Mouse (Mus musculus) monocyte, adult 2 months (primary cell): ENCODE results near the gene Gm21312.
"Not testable (repeated sequence)": the region's sequence is repeated elsewhere in the genome, so short reads cannot be mapped to it uniquely, and the experiment has no call there.

ENCODE experiments used
- DNase-seq, 2 experiments: peaks; one replicate each; pipeline ENCODE4 v3.0.0; 2022; ENCODE audit warnings: low spot score in 2 of 2, low read depth in 1 of 2

Gene Gm21312

DNA sequence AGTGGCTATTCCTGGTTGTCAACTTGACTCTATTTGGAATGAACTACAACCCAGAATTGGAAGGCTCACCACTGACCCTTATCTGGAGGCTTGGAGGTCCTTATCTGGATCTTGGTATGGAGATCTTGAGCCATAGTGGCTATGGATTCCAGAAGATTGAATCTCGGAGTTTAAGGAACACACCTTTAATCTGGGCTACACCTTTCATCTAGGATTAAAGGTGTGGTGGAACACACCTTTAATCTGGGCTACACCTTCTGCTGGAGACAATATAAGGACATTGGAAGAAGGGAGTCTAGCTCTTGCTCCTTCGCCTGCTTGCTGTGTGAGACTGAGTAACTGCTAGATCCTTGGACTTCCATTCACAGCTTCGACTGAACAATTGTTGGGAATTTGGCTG, at the start of gene Gm21312:
Gene Gm21312 (plus strand): TSS at position 301 of the 400 bp plus-strand sequence.
- DNase-seq, result not testable (repeated sequence)

DNA sequence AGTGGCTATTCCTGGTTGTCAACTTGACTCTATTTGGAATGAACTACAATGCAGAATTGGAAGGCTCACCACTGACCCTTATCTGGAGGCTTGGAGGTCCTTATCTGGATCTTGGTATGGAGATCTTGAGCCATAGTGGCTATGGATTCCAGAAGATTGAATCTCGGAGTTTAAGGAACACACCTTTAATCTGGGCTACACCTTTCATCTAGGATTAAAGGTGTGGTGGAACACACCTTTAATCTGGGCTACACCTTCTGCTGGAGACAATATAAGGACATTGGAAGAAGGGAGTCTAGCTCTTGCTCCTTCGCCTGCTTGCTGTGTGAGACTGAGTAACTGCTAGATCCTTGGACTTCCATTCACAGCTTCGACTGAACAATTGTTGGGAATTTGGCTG, 34.1 kb upstream of the Gm21312 start, which contains the start of gene Gm21293:
Gene Gm21293 (plus strand): TSS at position 301 of the 400 bp plus-strand sequence.
- DNase-seq, result not testable (repeated sequence)

DNA sequence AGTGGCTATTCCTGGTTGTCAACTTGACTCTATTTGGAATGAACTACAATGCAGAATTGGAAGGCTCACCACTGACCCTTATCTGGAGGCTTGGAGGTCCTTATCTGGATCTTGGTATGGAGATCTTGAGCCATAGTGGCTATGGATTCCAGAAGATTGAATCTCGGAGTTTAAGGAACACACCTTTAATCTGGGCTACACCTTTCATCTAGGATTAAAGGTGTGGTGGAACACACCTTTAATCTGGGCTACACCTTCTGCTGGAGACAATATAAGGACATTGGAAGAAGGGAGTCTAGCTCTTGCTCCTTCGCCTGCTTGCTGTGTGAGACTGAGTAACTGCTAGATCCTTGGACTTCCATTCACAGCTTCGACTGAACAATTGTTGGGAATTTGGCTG, 25.6 kb upstream of the Gm21312 start, which contains the start of gene Gm6763:
Gene Gm6763 (plus strand): TSS at position 301 of the 400 bp plus-strand sequence.
- DNase-seq, result not testable (repeated sequence)

DNA sequence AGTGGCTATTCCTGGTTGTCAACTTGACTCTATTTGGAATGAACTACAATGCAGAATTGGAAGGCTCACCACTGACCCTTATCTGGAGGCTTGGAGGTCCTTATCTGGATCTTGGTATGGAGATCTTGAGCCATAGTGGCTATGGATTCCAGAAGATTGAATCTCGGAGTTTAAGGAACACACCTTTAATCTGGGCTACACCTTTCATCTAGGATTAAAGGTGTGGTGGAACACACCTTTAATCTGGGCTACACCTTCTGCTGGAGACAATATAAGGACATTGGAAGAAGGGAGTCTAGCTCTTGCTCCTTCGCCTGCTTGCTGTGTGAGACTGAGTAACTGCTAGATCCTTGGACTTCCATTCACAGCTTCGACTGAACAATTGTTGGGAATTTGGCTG, 17.1 kb upstream of the Gm21312 start, which contains the start of gene Gm8764:
Gene Gm8764 (plus strand): TSS at position 301 of the 400 bp plus-strand sequence.
- DNase-seq, result not testable (repeated sequence)

DNA sequence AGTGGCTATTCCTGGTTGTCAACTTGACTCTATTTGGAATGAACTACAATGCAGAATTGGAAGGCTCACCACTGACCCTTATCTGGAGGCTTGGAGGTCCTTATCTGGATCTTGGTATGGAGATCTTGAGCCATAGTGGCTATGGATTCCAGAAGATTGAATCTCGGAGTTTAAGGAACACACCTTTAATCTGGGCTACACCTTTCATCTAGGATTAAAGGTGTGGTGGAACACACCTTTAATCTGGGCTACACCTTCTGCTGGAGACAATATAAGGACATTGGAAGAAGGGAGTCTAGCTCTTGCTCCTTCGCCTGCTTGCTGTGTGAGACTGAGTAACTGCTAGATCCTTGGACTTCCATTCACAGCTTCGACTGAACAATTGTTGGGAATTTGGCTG, 8.6 kb upstream of the Gm21312 start, which contains the start of gene Gm21304:
Gene Gm21304 (plus strand): TSS at position 301 of the 400 bp plus-strand sequence.
- DNase-seq, result not testable (repeated sequence)

DNA sequence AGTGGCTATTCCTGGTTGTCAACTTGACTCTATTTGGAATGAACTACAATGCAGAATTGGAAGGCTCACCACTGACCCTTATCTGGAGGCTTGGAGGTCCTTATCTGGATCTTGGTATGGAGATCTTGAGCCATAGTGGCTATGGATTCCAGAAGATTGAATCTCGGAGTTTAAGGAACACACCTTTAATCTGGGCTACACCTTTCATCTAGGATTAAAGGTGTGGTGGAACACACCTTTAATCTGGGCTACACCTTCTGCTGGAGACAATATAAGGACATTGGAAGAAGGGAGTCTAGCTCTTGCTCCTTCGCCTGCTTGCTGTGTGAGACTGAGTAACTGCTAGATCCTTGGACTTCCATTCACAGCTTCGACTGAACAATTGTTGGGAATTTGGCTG, 8.4 kb downstream of the Gm21312 start, which contains the start of gene Gm20765:
Gene Gm20765 (plus strand): TSS at position 301 of the 400 bp plus-strand sequence.
- not testable (repeated sequence) for DNase-seq

DNA sequence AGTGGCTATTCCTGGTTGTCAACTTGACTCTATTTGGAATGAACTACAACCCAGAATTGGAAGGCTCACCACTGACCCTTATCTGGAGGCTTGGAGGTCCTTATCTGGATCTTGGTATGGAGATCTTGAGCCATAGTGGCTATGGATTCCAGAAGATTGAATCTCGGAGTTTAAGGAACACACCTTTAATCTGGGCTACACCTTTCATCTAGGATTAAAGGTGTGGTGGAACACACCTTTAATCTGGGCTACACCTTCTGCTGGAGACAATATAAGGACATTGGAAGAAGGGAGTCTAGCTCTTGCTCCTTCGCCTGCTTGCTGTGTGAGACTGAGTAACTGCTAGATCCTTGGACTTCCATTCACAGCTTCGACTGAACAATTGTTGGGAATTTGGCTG, 16.9 kb downstream of the Gm21312 start, which contains the start of gene Gm4340:
Gene Gm4340 (plus strand): TSS at position 301 of the 400 bp plus-strand sequence.
- DNase-seq, result not testable (repeated sequence)

DNA sequence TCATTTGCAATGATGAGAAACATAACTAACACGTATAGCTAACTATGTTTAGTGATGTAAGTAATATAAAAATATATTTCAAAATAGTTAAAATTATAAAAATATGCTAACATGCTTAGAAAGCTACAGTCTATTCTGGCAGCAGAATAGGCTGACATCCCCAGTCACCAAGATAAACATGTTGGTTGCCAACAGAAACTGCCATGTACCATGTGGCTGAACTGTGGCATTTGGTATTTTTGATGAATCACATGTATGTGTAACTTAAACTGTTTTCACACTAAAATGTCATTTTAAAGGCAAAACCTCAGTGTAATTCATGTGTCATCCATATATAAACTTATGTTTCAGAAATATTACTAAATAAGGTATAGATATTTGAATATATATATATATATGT, 32.8 kb downstream of the Gm21312 start:
- DNase-seq, result no peak

DNA sequence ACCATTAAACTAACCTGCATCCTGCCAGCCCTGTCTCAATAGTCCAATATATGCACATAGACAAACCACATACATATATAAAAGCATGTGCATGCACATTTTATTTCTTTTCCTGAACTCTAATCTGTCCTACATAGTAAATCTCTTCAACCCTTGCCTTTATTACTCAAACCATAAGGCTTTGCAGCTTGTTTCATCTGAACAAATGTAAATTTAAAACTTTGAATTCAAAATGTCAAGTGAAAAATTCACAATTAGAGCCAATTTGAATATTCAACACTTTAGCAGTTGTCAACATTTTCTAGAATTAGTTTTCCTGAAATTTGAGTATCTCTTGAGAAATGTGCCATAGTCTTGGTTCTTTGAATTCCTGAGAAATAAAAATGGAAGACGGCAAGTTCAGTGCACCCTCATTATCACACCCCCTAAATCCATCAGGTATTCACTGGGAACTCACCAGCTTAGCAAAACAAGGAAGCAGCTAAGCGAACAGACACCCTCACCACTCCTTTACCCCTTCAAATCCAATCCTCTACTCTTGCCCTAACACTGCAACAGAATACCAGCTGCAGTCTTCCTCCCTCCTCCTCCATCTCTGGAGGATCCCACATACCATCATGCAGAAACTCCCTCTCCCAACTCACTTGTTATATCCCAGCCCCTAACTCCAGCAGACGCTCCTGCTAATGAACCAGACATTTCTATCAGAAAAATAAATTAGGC, 33.6 kb downstream of the Gm21312 start:
- DNase-seq, result no peak

DNA sequence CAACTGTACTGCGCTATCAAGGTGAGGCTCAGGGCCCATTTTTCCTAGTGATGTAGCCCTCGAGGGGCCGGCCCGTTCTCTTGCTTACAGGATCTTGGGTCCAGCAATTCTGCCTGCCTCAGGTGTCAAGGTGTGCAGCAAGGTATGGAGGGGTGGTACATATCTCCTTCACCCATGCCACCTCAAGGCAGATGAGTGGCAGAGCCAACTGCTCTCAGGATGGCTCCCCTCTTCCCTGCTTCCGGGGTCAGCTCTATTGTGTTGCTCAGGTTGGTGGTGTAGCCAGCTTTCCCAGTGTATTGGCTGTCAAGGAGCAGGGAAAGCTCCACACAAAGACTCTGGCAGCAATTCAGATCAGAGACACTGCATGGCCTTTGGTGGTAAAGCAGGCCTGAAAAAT, 37.7 kb downstream of the Gm21312 start:
- no peak for DNase-seq

DNA sequence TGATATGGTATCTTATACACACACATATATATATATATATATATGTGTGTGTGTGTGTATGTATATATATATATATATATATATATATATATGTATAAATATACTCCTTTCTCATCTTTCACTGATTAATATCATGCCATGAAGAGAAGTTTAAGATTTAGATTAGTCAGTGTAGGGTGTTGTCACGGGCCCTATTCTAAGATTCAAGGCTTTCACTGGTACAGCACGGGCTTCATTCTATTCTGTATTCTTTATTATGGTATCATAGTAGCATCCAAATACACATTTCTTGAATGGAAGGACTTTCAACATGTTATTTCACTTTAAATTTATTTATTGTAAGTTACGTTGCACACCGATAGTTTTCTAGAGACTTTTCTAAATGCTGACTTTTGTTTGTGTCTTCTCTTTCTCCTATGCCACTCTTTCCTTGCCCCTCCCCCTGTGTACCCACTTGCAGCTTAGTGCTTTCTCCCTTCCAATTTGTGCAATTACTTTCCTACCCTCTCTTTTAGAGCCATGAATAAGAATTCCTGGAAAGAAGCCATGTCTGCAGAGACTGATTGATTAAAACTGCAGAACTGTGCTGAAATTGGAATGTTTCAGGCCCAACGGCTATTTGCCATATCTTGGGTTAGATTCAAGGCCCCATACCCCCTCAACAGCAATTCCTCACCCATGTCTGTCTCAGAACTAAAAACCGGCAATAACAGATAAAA, 43.6 kb downstream of the Gm21312 start:
- no peak for DNase-seq
